Mouse (Mus musculus): ENCODE data around the gene Sparcl1. TPM values are rescaled to one million over a fixed set of nuclear protein-coding genes. Genes with fewer than 3 reads are reported as not detected.

Gene Sparcl1
- polyA plus RNA-seq, 1 experiment, result not detected

GRCm38 (mm10) chr5:104150196-104150595, 36.7 kb upstream of the Sparcl1 start:
- Histone ChIP-seq H3K79me3 (ENCODE audit: low read depth) (no peaks in the 10 kb centered on the region), H3ac (ENCODE audit: control insufficient read depth, insufficient read length, low read depth) (no peak overlapping the region), H3K4me3 (ENCODE audit: insufficient read depth, poor library complexity, severe bottlenecking) (no peak overlapping the region), H3K79me2 (ENCODE audit: control insufficient read depth, insufficient read depth) (no peaks in the 10 kb centered on the region), H3K27me3 (ENCODE audit: control insufficient read depth, insufficient read depth, insufficient read length) (no peaks in the 10 kb centered on the region), H3K36me3 (ENCODE audit: control insufficient read depth, insufficient read depth) (no peaks in the 10 kb centered on the region)
- no peak for TF ChIP-seq CTCF (IDR thresholded peaks at IDR 0.05; ENCODE audit: control insufficient read depth, insufficient read depth, insufficient read length)
- no peak for TF ChIP-seq USF1 (IDR thresholded peaks at IDR 0.05; ENCODE audit: low read depth)
- TF ChIP-seq MAX (IDR thresholded peaks at IDR 0.05), result no peak
- no peak for TF ChIP-seq MYOD1 (IDR thresholded peaks at IDR 0.05; ENCODE audit: control insufficient read depth, insufficient read length, low read depth)
- no peak for TF ChIP-seq FOSL1 (IDR thresholded peaks at IDR 0.05; ENCODE audit: insufficient read depth, low read length, poor library complexity, severe bottlenecking)
- TF ChIP-seq CEBPB (IDR thresholded peaks at IDR 0.05; ENCODE audit: low read depth), result no peak
- no peak for TF ChIP-seq MYOG (IDR thresholded peaks at IDR 0.05; ENCODE audit: control insufficient read depth, extremely low read depth, insufficient read length)

DNA sequence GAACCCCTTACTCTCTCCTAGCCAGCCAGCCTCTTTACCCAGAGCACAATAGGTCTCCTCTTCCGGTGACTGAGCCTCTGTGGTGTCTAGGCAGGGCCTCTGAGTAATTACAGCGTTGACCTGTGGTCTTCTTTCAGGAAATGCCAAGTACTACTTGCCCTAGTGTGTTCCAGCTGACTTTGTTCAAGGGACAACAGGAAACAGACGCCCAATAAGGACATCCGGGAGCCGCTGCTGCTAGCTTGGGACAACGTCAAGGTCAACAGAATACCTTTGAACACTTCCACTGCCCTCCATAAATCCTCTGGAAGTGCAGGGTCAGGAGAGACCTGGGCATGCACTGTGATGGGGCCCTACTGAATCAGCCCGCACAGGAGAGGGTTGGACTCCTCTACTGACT, 35.8 kb upstream of the Sparcl1 start:
- Histone ChIP-seq H3K27me3 (ENCODE audit: control insufficient read depth, insufficient read depth, insufficient read length) (no peaks in the 10 kb centered on the region), H3K36me3 (ENCODE audit: control insufficient read depth, insufficient read depth) (no peaks in the 10 kb centered on the region), H3K79me3 (ENCODE audit: low read depth) (no peaks in the 10 kb centered on the region), H3K79me2 (ENCODE audit: control insufficient read depth, insufficient read depth) (no peaks in the 10 kb centered on the region), H3K4me3 (ENCODE audit: insufficient read depth, poor library complexity, severe bottlenecking) (no peak overlapping the region), H3ac (ENCODE audit: control insufficient read depth, insufficient read length, low read depth) (no peak overlapping the region)
- TF ChIP-seq CTCF (IDR thresholded peaks at IDR 0.05; ENCODE audit: control insufficient read depth, insufficient read depth, insufficient read length) (no peak), MYOD1 (IDR thresholded peaks at IDR 0.05; ENCODE audit: control insufficient read depth, insufficient read length, low read depth) (no peak), CEBPB (IDR thresholded peaks at IDR 0.05; ENCODE audit: low read depth) (no peak), MAX (IDR thresholded peaks at IDR 0.05) (no peak), MYOG (IDR thresholded peaks at IDR 0.05; ENCODE audit: control insufficient read depth, extremely low read depth, insufficient read length) (no peak), FOSL1 (IDR thresholded peaks at IDR 0.05; ENCODE audit: insufficient read depth, low read length, poor library complexity, severe bottlenecking) (no peak), USF1 (IDR thresholded peaks at IDR 0.05; ENCODE audit: low read depth) (no peak)

DNA sequence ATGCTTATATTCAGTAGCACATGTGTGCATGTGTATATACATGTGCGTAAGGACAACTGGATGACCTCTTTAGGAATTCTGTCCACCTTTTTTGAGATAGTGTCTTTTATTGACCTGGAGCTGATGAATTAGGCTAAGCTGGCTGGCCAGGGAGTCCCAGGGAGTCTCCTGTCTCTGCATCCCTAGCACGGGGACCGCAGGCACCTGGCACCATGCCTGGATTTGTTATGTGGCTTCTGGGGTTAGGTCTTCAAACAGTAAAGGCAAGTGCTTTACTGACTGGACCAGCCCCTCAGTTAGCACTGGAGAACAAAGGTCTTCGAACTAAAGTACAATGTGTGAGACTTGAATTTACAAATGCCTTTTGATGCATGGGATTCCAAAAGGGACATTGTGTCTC, 30.5 kb upstream of the Sparcl1 start:
- Histone ChIP-seq H3K36me3 (ENCODE audit: control insufficient read depth, insufficient read depth) (no peaks in the 10 kb centered on the region), H3K79me2 (ENCODE audit: control insufficient read depth, insufficient read depth) (no peaks in the 10 kb centered on the region), H3K27me3 (ENCODE audit: control insufficient read depth, insufficient read depth, insufficient read length) (no peaks in the 10 kb centered on the region), H3K79me3 (ENCODE audit: low read depth) (no peaks in the 10 kb centered on the region), H3ac (ENCODE audit: control insufficient read depth, insufficient read length, low read depth) (no peak overlapping the region), H3K4me3 (ENCODE audit: insufficient read depth, poor library complexity, severe bottlenecking) (no peak overlapping the region)
- no peak for TF ChIP-seq FOSL1 (IDR thresholded peaks at IDR 0.05; ENCODE audit: insufficient read depth, low read length, poor library complexity, severe bottlenecking)
- TF ChIP-seq MYOG (IDR thresholded peaks at IDR 0.05; ENCODE audit: control insufficient read depth, extremely low read depth, insufficient read length), result no peak
- no peak for TF ChIP-seq MYOD1 (IDR thresholded peaks at IDR 0.05; ENCODE audit: control insufficient read depth, insufficient read length, low read depth)
- TF ChIP-seq CTCF (IDR thresholded peaks at IDR 0.05; ENCODE audit: control insufficient read depth, insufficient read depth, insufficient read length), result no peak
- TF ChIP-seq USF1 (IDR thresholded peaks at IDR 0.05; ENCODE audit: low read depth), result no peak
- TF ChIP-seq MAX (IDR thresholded peaks at IDR 0.05), result no peak
- TF ChIP-seq CEBPB (IDR thresholded peaks at IDR 0.05; ENCODE audit: low read depth), result no peak

DNA sequence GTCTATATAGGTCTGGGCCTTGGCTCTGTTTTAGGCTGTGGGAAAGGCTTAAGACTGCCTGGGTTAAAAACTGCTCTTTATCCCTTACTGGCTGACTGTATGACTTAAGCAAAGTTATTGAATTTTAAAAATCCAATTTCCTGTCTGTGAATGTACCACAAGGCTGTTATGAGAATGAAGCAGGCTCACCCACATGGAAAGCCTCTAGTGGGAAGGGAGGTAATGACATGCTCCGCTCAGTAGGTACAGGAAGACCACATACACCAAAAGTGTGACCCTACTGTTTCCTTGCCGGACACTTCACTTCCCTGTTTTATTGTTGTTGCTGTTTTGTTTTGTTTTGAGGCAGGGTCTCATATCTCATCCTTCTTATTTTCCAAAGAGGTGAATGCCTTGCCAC, 27.5 kb upstream of the Sparcl1 start:
- no peaks in the 10 kb centered on the region for H3K27me3 ChIP-seq (ENCODE audit: control insufficient read depth, insufficient read depth, insufficient read length)
- no peak overlapping the region for H3ac ChIP-seq (ENCODE audit: control insufficient read depth, insufficient read length, low read depth)
- H3K36me3 ChIP-seq (ENCODE audit: control insufficient read depth, insufficient read depth), result no peaks in the 10 kb centered on the region
- TF ChIP-seq MYOG (IDR thresholded peaks at IDR 0.05; ENCODE audit: control insufficient read depth, extremely low read depth, insufficient read length), result no peak
- TF ChIP-seq FOSL1 (IDR thresholded peaks at IDR 0.05; ENCODE audit: insufficient read depth, low read length, poor library complexity, severe bottlenecking), result no peak
- TF ChIP-seq USF1 (IDR thresholded peaks at IDR 0.05; ENCODE audit: low read depth), result no peak
- TF ChIP-seq CEBPB (IDR thresholded peaks at IDR 0.05; ENCODE audit: low read depth), result no peak
- no peak for TF ChIP-seq MYOD1 (IDR thresholded peaks at IDR 0.05; ENCODE audit: control insufficient read depth, insufficient read length, low read depth)
- no peak for TF ChIP-seq MAX (IDR thresholded peaks at IDR 0.05)
- TF ChIP-seq CTCF (IDR thresholded peaks at IDR 0.05; ENCODE audit: control insufficient read depth, insufficient read depth, insufficient read length), result no peak
- no peak overlapping the region for H3K4me3 ChIP-seq (ENCODE audit: insufficient read depth, poor library complexity, severe bottlenecking)
- H3K79me2 ChIP-seq (ENCODE audit: control insufficient read depth, insufficient read depth), result no peaks in the 10 kb centered on the region
- H3K79me3 ChIP-seq (ENCODE audit: low read depth), result no peaks in the 10 kb centered on the region

DNA sequence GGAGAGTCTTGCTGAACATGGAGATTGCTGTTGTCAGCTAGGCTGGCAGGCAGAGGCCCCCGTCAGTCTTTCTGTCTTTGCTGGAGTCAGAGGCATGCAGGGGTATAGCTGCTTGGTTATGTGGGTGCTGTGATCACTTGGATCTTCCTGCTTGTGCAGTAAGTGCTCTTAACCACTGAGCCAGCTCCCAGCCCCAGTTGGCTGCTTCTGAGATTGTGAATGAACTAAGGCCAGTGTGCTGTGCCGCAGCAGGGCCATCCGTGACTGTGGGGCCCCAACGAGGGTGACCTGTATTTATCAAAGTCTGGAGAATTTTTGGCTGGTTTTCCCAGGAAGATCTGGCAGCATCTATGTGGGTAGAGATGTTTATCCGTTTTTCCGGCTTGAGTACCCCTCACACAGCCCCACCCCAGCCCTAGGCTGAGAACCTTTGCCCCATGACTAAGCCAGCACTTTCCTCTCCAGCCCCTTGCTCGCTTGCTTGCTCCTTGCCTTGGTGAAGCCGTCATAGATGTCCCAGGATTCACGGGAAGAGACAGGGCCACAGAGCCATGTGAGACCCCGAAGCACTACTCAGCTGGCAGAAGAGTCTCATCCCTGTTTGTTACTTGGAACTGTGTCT, 24.5 kb upstream of the Sparcl1 start:
- no peaks in the 10 kb centered on the region for H3K27me3 ChIP-seq (ENCODE audit: control insufficient read depth, insufficient read depth, insufficient read length)
- TF ChIP-seq CEBPB (IDR thresholded peaks at IDR 0.05; ENCODE audit: low read depth) (no peak), MYOD1 (IDR thresholded peaks at IDR 0.05; ENCODE audit: control insufficient read depth, insufficient read length, low read depth) (no peak), MAX (IDR thresholded peaks at IDR 0.05) (no peak), MYOG (IDR thresholded peaks at IDR 0.05; ENCODE audit: control insufficient read depth, extremely low read depth, insufficient read length) (no peak), USF1 (IDR thresholded peaks at IDR 0.05; ENCODE audit: low read depth) (no peak), FOSL1 (IDR thresholded peaks at IDR 0.05; ENCODE audit: insufficient read depth, low read length, poor library complexity, severe bottlenecking) (no peak), CTCF (IDR thresholded peaks at IDR 0.05; ENCODE audit: control insufficient read depth, insufficient read depth, insufficient read length) (no peak)
- H3K79me3 ChIP-seq (ENCODE audit: low read depth), result no peaks in the 10 kb centered on the region

More for the DNA sequence above, 24.5 kb upstream of the Sparcl1 start:
- Histone ChIP-seq H3ac (ENCODE audit: control insufficient read depth, insufficient read length, low read depth) (no peak overlapping the region), H3K36me3 (ENCODE audit: control insufficient read depth, insufficient read depth) (no peaks in the 10 kb centered on the region), H3K4me3 (ENCODE audit: insufficient read depth, poor library complexity, severe bottlenecking) (no peak overlapping the region), H3K79me2 (ENCODE audit: control insufficient read depth, insufficient read depth) (no peaks in the 10 kb centered on the region)

All from C2C12 (cell line).